Mouse (Mus musculus) monocyte, adult 2 months (primary cell): Measurements from ENCODE around the gene Gm8926.
"Not testable (repeated sequence)": the region's sequence is repeated elsewhere in the genome, so short reads cannot be mapped to it uniquely, and the experiment has no call there.

ENCODE experiments used
- DNase-seq, 2 experiments: peaks; one replicate each; pipeline ENCODE4 v3.0.0; 2022; ENCODE audit warnings: low spot score in 2 of 2, low read depth in 1 of 2

The Gm8926 gene

GRCm38 (mm10) chr5:11770248-11770647 lies at the start of gene Gm8926:
TSS of gene Gm8926 (plus strand) at chr5:11770548.
- not testable (repeated sequence) for DNase-seq
